Mouse (Mus musculus): ENCODE results near the gene Dennd1c.

GRCm38 (mm10) chr17:57121856-57122255, 43.5 kb upstream of the Dennd1c start:
- no peak for TF ChIP-seq CEBPB (IDR thresholded peaks at IDR 0.05; ENCODE audit: low read depth)
- no peak for TF ChIP-seq CTCF (IDR thresholded peaks at IDR 0.05; ENCODE audit: control insufficient read depth, insufficient read depth, insufficient read length)
- no peak for TF ChIP-seq USF1 (IDR thresholded peaks at IDR 0.05; ENCODE audit: low read depth)
- TF ChIP-seq FOSL1 (IDR thresholded peaks at IDR 0.05; ENCODE audit: insufficient read depth, low read length, poor library complexity, severe bottlenecking) = no peak
- no peak for TF ChIP-seq MYOD1 (IDR thresholded peaks at IDR 0.05; ENCODE audit: control insufficient read depth, insufficient read length, low read depth)
- TF ChIP-seq MYOG (IDR thresholded peaks at IDR 0.05; ENCODE audit: control insufficient read depth, extremely low read depth, insufficient read length) = no peak
- TF ChIP-seq MAX (IDR thresholded peaks at IDR 0.05) = no peak

All from C2C12 (cell line).